In genomic region chr13:91370886-91371595, GRCm38 (mm10) we compare ENCODE assay signal across 8 mouse cellular contexts.
DNase-seq lines count a peak whose midpoint lies in the region; ATAC-seq and TF ChIP-seq lines count a peak whose summit lies in the region.

No protein-coding gene starts in this region.

- H3K79me2 ChIP-seq in CH12.LX (replicated peaks; ENCODE audit: control insufficient read depth, extremely low read depth, insufficient read depth, poor library complexity, severe bottlenecking), result no peaks in the 10 kb centered on the region

- H3K27me3 ChIP-seq in CH12.LX (replicated peaks), result no peaks in the 10 kb centered on the region
- H3K27me3 ChIP-seq in forebrain, embryonic 11.5 days (ENCODE audit: control insufficient read depth, insufficient read depth, low read length), result no peaks in the 10 kb centered on the region
- H3K27me3 ChIP-seq in heart, embryonic 16.5 days (ENCODE audit: control insufficient read depth, insufficient read depth, low read length), result no peaks in the 10 kb centered on the region
- H3K27me3 ChIP-seq in liver, embryonic 15.5 days, result no peaks in the 10 kb centered on the region
- H3K27me3 ChIP-seq in neural tube, embryonic 12.5 days (replicated peaks), result no peaks in the 10 kb centered on the region

- WGBS in forebrain, embryonic 11.5 days, result under 1% methylated on average over 28 of the region's 28 CpGs
- whole genome bisulfite sequencing in heart, embryonic 16.5 days, result 1% methylated on average over 28 of the region's 28 CpGs
- under 1% methylated on average over 28 of the region's 28 CpGs for WGBS in liver, embryonic 15.5 days (ENCODE audit: insufficient replicate concordance)
- under 1% methylated on average over 28 of the region's 28 CpGs for WGBS in neural tube, embryonic 12.5 days

- in situ Hi-C loops in CH12.LX (cut with MboI; ENCODE audit: low pct_ligation_motif_present, low pct_unique_long_range_greater_than_20kb, low sequenced_read_pairs), result loop anchor here (10.0 kb wide), 1 partner anchor 146 kb away; the partner anchor contains the start of gene Atg10

- H3K27ac ChIP-seq in CH12.LX (ENCODE audit: insufficient read depth, low read depth), result peak overlapping the region; percentile 39; the same call in 1 of the 2 replicates
- H3K27ac ChIP-seq in forebrain, embryonic 11.5 days (ENCODE audit: low read depth, low read length), result peak overlapping the region; percentile 99
- peak overlapping the region; percentile 99 for H3K27ac ChIP-seq in heart, embryonic 16.5 days (ENCODE audit: low read length)
- H3K27ac ChIP-seq in liver, embryonic 15.5 days (replicated peaks), result peak overlapping the region; percentile 86
- H3K27ac ChIP-seq in neural tube, embryonic 12.5 days, result peak overlapping the region; percentile 93

- peaks cover 6 to 21% of the 10 kb centered on the region in 2 experiments for H3K4me1 ChIP-seq in CH12.LX (ENCODE audit: control insufficient read depth in 1 of 2, insufficient read depth in 2 of 2)
- peaks cover 26% of the 10 kb centered on the region for H3K4me1 ChIP-seq in forebrain, embryonic 11.5 days (replicated peaks; ENCODE audit: control insufficient read depth, insufficient read depth, low read length)
- H3K4me1 ChIP-seq in heart, embryonic 16.5 days (ENCODE audit: control insufficient read depth, insufficient read depth, low read length), result peaks cover 30% of the 10 kb centered on the region
- H3K4me1 ChIP-seq in liver, embryonic 15.5 days (replicated peaks), result peaks cover 32% of the 10 kb centered on the region
- peaks cover 42% of the 10 kb centered on the region for H3K4me1 ChIP-seq in neural tube, embryonic 12.5 days

- H3K9me3 ChIP-seq in CH12.LX (replicated peaks; ENCODE audit: low read length), result no peaks in the 10 kb centered on the region
- H3K9me3 ChIP-seq in forebrain, embryonic 11.5 days (ENCODE audit: control insufficient read depth, low read length), result no peaks in the 10 kb centered on the region
- H3K9me3 ChIP-seq in heart, embryonic 16.5 days (replicated peaks; ENCODE audit: control insufficient read depth, low read length), result no peaks in the 10 kb centered on the region
- no peaks in the 10 kb centered on the region for H3K9me3 ChIP-seq in liver, embryonic 15.5 days (replicated peaks)
- H3K9me3 ChIP-seq in neural tube, embryonic 12.5 days, result no peaks in the 10 kb centered on the region

- peak; percentile 85 for DNase-seq in CH12.LX (ENCODE audit: extremely low read depth)
- DNase-seq in c-Kit-positive CD71-positive TER-119-negative erythroid progenitor cells, embryonic 14.5 days (ENCODE audit: low read depth), result peak; percentile 86
- peak; percentile 98 for DNase-seq in forebrain, embryonic 11.5 days (ENCODE audit: low spot score)
- DNase-seq in kidney, postnatal 36 days, result peak; percentile 96
- peak; percentile 95 for DNase-seq in telencephalon, adult 2 months (ENCODE audit: low read depth, low spot score)

- no peak for TF ChIP-seq EP300 in CH12.LX (IDR thresholded peaks at IDR 0.05; ENCODE audit: low read length)

- H3K4me2 ChIP-seq in CH12.LX (ENCODE audit: insufficient read depth, low read depth, poor library complexity, severe bottlenecking), result peak overlapping the region; percentile 91
- H3K4me2 ChIP-seq in forebrain, embryonic 11.5 days (ENCODE audit: low read depth, low read length, severe bottlenecking), result peak overlapping the region; percentile 52
- peak overlapping the region; percentile 94 for H3K4me2 ChIP-seq in heart, embryonic 16.5 days (ENCODE audit: low read depth, low read length)
- H3K4me2 ChIP-seq in liver, embryonic 15.5 days, result peak overlapping the region; percentile 86
- H3K4me2 ChIP-seq in neural tube, embryonic 12.5 days (replicated peaks), result peak overlapping the region; percentile 86

- peak overlapping the region; percentile 86 for H3K9ac ChIP-seq in CH12.LX (ENCODE audit: insufficient read depth, low read depth)
- peak overlapping the region; percentile 53 for H3K9ac ChIP-seq in forebrain, embryonic 11.5 days (ENCODE audit: low read length)
- peak overlapping the region; percentile 85 for H3K9ac ChIP-seq in heart, embryonic 16.5 days (ENCODE audit: low read length)
- H3K9ac ChIP-seq in liver, embryonic 15.5 days, result peak overlapping the region; percentile 54
- peak overlapping the region; percentile 60 for H3K9ac ChIP-seq in neural tube, embryonic 12.5 days

- dilution Hi-C loops in CH12.LX (cut with MboI; ENCODE audit: extremely low pct_ligation_motif_present, extremely low pct_unique_long_range_greater_than_20kb, low sequenced_read_pairs), result no loop called here

- no peaks in the 10 kb centered on the region for H3K36me3 ChIP-seq in CH12.LX (replicated peaks in 1 of 2; ENCODE audit: control insufficient read depth in 1 of 2, insufficient read depth in 1 of 2, low read length in 1 of 2)
- no peaks in the 10 kb centered on the region for H3K36me3 ChIP-seq in forebrain, embryonic 11.5 days (ENCODE audit: control insufficient read depth, insufficient read depth, low read length)
- H3K36me3 ChIP-seq in heart, embryonic 16.5 days (ENCODE audit: control insufficient read depth, insufficient read depth), result no peaks in the 10 kb centered on the region
- no peaks in the 10 kb centered on the region for H3K36me3 ChIP-seq in liver, embryonic 15.5 days (replicated peaks)
- H3K36me3 ChIP-seq in neural tube, embryonic 12.5 days, result no peaks in the 10 kb centered on the region

- peak overlapping the region; percentile 31 to 54 (median 53) for H3K4me3 ChIP-seq in CH12.LX (replicated peaks in 1 of 3; ENCODE audit: low read depth in 2 of 3, low read length in 2 of 3, poor library complexity in 1 of 3)
- H3K4me3 ChIP-seq in forebrain, embryonic 11.5 days (ENCODE audit: low read depth, low read length), result peak overlapping the region; percentile 29
- H3K4me3 ChIP-seq in heart, embryonic 16.5 days (ENCODE audit: low read length), result peak overlapping the region; percentile 56
- H3K4me3 ChIP-seq in liver, embryonic 15.5 days (replicated peaks), result peak overlapping the region; percentile 62
- H3K4me3 ChIP-seq in neural tube, embryonic 12.5 days, result peak overlapping the region; percentile 36

- peak; percentile 67 for TF ChIP-seq POLR2A in CH12.LX (IDR thresholded peaks at IDR 0.05; ENCODE audit: low read depth, low read length)

- ATAC-seq in forebrain, embryonic 11.5 days (replicated peaks; ENCODE audit: low FRiP score), result peak; percentile 92
- ATAC-seq in heart, embryonic 16.5 days (replicated peaks; ENCODE audit: extremely low read depth, insufficient read depth, low FRiP score), result peak; percentile 93
- peak; percentile 85 for ATAC-seq in liver, embryonic 15.5 days (ENCODE audit: insufficient read depth)
- peak; percentile 91 for ATAC-seq in neural tube, embryonic 12.5 days (ENCODE audit: low FRiP score, low read depth)

- TF ChIP-seq RAD21 in CH12.LX (IDR thresholded peaks at IDR 0.05; ENCODE audit: low read depth, low read length), result peak; percentile 5

- no peak for TF ChIP-seq CTCF in CH12.LX (conservative IDR thresholded peaks at IDR 0.05 in 1 of 2, IDR thresholded peaks at IDR 0.05 in 1 of 2; ENCODE audit: low read depth in 2 of 2, low read length in 2 of 2)

TF ChIP-seq in CH12.LX, 34 proteins besides CTCF, POLR2A, EP300 and RAD21 (continues in another document):
- TF ChIP-seq ZMIZ1 (IDR thresholded peaks at IDR 0.05; ENCODE audit: low read depth, low read length), result peak; percentile 59; the same call in 1 of the 2 replicates
- peak; percentile 53; the same call in 1 of the 2 replicates for TF ChIP-seq SIN3A (IDR thresholded peaks at IDR 0.05; ENCODE audit: low read length)
- TF ChIP-seq JUN (IDR thresholded peaks at IDR 0.05; ENCODE audit: insufficient read depth, low read depth, low read length), result no peak
- no peak for TF ChIP-seq NRF1 (IDR thresholded peaks at IDR 0.05; ENCODE audit: low read depth, low read length)
- no peak for TF ChIP-seq ZNF384 (IDR thresholded peaks at IDR 0.05; ENCODE audit: low read depth, low read length)
- TF ChIP-seq RCOR1 (conservative IDR thresholded peaks at IDR 0.05; ENCODE audit: low read depth, low read length), result no peak
- 0 out of 2 replicates have a peak, but pooled peaks have one; percentile 42 for TF ChIP-seq TBP (conservative IDR thresholded peaks at IDR 0.05; ENCODE audit: low read depth, low read length)
- no peak; the same call in none of the 2 replicates for TF ChIP-seq NELFE (IDR thresholded peaks at IDR 0.05; ENCODE audit: low read depth, low read length)
- no peak for TF ChIP-seq MYC (IDR thresholded peaks at IDR 0.05; ENCODE audit: low read depth, low read length)
- no peak; the same call in 1 of the 2 replicates for TF ChIP-seq MXI1 (IDR thresholded peaks at IDR 0.05; ENCODE audit: low read depth, low read length)
- TF ChIP-seq MEF2A (IDR thresholded peaks at IDR 0.05; ENCODE audit: borderline replicate concordance, low read depth, low read length), result no peak; the same call in 1 of the 2 replicates
- TF ChIP-seq E2F4 (IDR thresholded peaks at IDR 0.05; ENCODE audit: insufficient replicate concordance, low read depth, low read length), result no peak
- peak; percentile 24; the same call in 1 of the 2 replicates for TF ChIP-seq SMC3 (IDR thresholded peaks at IDR 0.05; ENCODE audit: low read depth, low read length)
- peak; percentile 19; the same call in 1 of the 2 replicates for TF ChIP-seq BHLHE40 (IDR thresholded peaks at IDR 0.05; ENCODE audit: low read depth, low read length)
- TF ChIP-seq USF2 (conservative IDR thresholded peaks at IDR 0.05; ENCODE audit: low read depth, low read length), result no peak
- peak; percentile 52 for TF ChIP-seq HCFC1 (IDR thresholded peaks at IDR 0.05; ENCODE audit: low read depth, low read length)
- TF ChIP-seq MAFK (IDR thresholded peaks at IDR 0.05; ENCODE audit: insufficient replicate concordance, low read length), result no peak
- peak; percentile 63; the same call in 1 of the 2 replicates for TF ChIP-seq IRF4 (IDR thresholded peaks at IDR 0.05; ENCODE audit: low read depth, low read length)
- TF ChIP-seq JUND (conservative IDR thresholded peaks at IDR 0.05; ENCODE audit: low read depth, low read length), result no peak
- TF ChIP-seq MAZ (IDR thresholded peaks at IDR 0.05; ENCODE audit: low read depth, low read length), result no peak
- TF ChIP-seq PAX5 (IDR thresholded peaks at IDR 0.05; ENCODE audit: low read length), result no peak
- TF ChIP-seq GABPA (IDR thresholded peaks at IDR 0.05; ENCODE audit: insufficient replicate concordance, low read depth, low read length), result no peak
- TF ChIP-seq ZKSCAN1 (IDR thresholded peaks at IDR 0.05; ENCODE audit: borderline replicate concordance, low read depth, low read length), result no peak
- peak; percentile 84 for TF ChIP-seq CHD1 (IDR thresholded peaks at IDR 0.05; ENCODE audit: low read depth, low read length)
- TF ChIP-seq UBTF (IDR thresholded peaks at IDR 0.05; ENCODE audit: low read depth, low read length), result peak; percentile 56; the same call in 1 of the 2 replicates
- no peak for TF ChIP-seq USF1 (IDR thresholded peaks at IDR 0.05; ENCODE audit: low read depth, low read length)
- peak; percentile 70 for TF ChIP-seq TCF12 (IDR thresholded peaks at IDR 0.05; ENCODE audit: low read depth, low read length)
- no peak for TF ChIP-seq POLR2AphosphoS2 (IDR thresholded peaks at IDR 0.05; ENCODE audit: low read depth, low read length)
- peak; percentile 38 for TF ChIP-seq MAX (IDR thresholded peaks at IDR 0.05; ENCODE audit: low read length)

Comparison
In these comparisons a context has a peak if more than half of its experiments do, and no peak if none do; other contexts are left out.
1. Peak in every context shown above with its lines: DNase-seq, ATAC-seq, H3K4me3 ChIP-seq and H3K27ac ChIP-seq.
2. H3K27ac ChIP-seq: peak in every context shown above with its lines; median percentile 99 in forebrain, embryonic 11.5 days; 99 in heart, embryonic 16.5 days; 93 in neural tube, embryonic 12.5 days; 86 in liver, embryonic 15.5 days; 39 in CH12.LX.